Mouse (Mus musculus): ENCODE results near the gene Ccer2.
A peak's percentile ranks its signal among the peaks of the same experiment; 100 is the strongest.

Gene Ccer2

GRCm38 (mm10) chr7:28790066-28790806, 34.3 kb downstream of the Ccer2 start:
- DNase-seq (ENCODE audit: low read depth) = no peak

- DNase-seq (ENCODE audit: low read depth) = no peak
These were observed 35.7 kb downstream of the Ccer2 start for GRCm38 (mm10) chr7:28791706-28792105.

- no peak for DNase-seq (ENCODE audit: low read depth)
These were observed 36.6 kb downstream of the Ccer2 start for GRCm38 (mm10) chr7:28792391-28793185.

DNA sequence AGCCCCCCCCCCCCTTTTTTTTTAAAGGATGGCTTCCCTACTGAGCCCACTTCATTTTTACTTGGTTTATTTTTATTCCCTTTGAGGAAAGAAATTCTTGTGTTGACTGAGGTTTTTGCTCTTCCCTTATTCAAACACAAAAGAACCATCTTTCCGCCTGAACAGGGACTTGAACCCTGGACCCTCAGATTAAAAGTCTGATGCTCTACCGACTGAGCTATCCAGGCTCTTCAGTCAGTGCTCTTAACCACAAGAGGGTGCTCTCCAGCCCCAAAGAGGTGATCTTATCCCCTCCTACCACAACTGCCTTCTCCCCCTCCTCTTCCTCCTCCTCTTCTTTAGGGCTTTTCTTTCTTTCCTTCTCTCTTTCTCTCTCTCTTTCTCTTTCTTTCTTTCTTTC, 37.9 kb downstream of the Ccer2 start:
- DNase-seq (ENCODE audit: low read depth) = no peak

GRCm38 (mm10) chr7:28794496-28794895, 38.5 kb downstream of the Ccer2 start:
- no peak for DNase-seq (ENCODE audit: low read depth)

GRCm38 (mm10) chr7:28795832-28796231, 39.9 kb downstream of the Ccer2 start:
- no peak for DNase-seq (ENCODE audit: low read depth)

GRCm38 (mm10) chr7:28796562-28796975, 40.6 kb downstream of the Ccer2 start:
- no peak for DNase-seq (ENCODE audit: low read depth)

- DNase-seq (ENCODE audit: low read depth) = no peak
These were observed 44.0 kb downstream of the Ccer2 start for GRCm38 (mm10) chr7:28799994-28800393.

- DNase-seq (ENCODE audit: low read depth) = no peak
These were observed 45.5 kb downstream of the Ccer2 start for GRCm38 (mm10) chr7:28801451-28801850.

GRCm38 (mm10) chr7:28801901-28802670, 46.1 kb downstream of the Ccer2 start:
- peak; percentile 89 for DNase-seq (ENCODE audit: low read depth)

DNA sequence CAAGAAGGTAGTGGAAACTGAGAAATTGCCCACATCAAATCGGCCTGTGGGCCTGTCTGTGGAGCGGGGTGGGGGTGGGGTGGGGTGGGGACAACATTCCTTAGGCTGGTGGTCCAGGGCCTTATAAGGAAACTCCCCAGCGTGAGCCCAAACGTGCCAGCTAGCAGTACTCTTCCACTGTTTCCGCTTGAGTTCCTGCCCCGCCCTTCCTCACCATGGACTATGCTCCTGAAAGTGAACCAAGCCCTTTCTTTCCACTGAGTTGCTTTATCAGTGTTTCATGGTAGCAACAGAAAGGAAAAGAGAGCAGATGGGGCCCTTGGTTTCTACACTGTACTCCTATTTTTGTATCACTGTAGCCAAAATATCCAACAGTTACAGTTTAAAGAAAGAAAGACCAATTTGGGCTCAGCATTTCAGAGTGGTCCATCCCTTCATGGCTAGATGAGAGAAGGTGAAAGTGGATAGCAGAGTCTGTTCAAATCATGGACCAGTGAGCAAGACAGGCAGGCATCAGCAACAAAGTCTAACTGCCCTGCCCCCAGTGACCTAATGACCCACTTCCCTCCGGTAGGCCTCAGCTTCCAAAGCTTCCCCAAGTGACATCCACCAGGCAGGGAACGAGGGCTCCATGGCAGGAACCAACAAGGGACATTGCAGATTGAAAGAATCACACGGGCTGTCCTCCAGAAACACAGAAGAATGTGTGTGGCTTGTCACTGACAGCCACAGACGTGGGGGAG, 47.0 kb downstream of the Ccer2 start:
- DNase-seq (ENCODE audit: low read depth) = no peak

GRCm38 (mm10) chr7:28803756-28804155, 47.8 kb downstream of the Ccer2 start:
- DNase-seq (ENCODE audit: low read depth) = no peak

DNA sequence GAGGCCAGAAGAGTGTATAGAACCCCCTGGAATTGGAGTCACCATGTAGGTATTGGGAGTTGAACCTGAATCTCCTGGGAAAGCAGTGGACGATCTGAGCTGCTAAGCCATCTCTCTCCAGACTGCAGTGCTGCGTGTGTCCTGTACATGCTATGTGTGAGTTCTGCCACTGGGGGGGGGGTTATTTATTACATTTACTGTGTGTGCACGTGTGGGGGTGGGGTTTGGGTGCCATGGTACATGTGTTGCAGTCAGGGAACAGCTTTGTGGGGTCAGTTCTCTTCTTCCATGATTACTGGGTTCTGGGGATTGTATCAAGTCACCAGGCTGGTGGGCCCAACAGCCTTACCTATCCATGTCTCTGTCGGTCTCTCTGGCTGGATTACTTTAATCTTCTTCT, 50.9 kb downstream of the Ccer2 start:
- no peak for DNase-seq (ENCODE audit: low read depth)

- DNase-seq (ENCODE audit: low read depth) = no peak
These were observed 51.8 kb downstream of the Ccer2 start for GRCm38 (mm10) chr7:28807641-28808220.

DNA sequence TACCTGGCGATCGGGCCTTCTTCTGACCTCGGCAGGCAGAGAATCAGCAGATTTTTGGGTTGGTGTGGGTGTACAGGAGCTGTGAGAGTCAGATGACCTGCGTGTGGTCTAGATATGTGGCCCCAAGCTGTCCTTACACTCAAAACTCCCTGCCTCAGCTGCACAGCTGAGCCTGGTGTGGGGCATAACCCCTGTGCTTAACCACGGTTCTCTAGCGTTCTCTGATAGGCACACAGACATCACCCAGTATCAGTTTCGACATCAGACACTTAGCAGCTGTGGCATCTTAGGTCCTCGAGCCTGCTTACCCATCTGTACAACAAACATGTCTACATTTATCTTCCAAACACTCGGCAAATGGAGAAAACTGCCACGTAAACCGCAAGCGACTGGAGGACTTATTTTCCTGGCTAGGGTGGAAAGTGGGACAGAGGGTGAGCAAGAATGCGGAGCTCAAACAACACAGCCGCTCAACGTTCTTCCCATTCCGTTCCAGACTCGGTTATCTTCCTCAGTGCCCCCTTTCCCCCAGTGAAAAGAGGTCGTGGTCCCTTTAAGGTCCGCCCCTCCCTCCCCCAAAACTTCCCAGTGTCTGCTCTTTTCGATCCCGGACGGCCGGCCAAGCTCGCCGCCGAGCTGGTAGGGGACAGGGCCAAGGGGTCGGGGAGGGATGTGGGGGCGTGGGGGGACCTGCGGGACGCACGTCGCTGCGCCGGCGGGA, 52.4 kb downstream of the Ccer2 start, which contains the start of gene Hnrnpl:
Gene Hnrnpl (plus strand): TSS at position 321 of the 721 bp plus-strand sequence.
- no peak for DNase-seq (ENCODE audit: low read depth)
